Mouse (Mus musculus) midbrain, embryonic 15.5 days (tissue): ENCODE data around the gene Akr7a5. TPM values are rescaled to one million over a fixed set of nuclear protein-coding genes. Genes with fewer than 3 reads are reported as not detected.

Experiments used
- ATAC-seq: fragments of 200-750 bp; cut with Nextera tagmentation; replicated peaks from 2 replicates; pipeline ENCODE4 v1.8.0; 2017; ENCODE audit warnings: moderate TSS enrichment
- H3K27ac ChIP-seq: fragments of 300-500 bp; sonication (generic); 2 replicates; pipeline ENCODE4 v1.5.1; 2015; ENCODE audit warnings: mild to moderate bottlenecking, inconsistent platforms
- H3K27me3 ChIP-seq: fragments of 300-500 bp; sonication (generic); replicated peaks from 2 replicates; pipeline ENCODE4 v1.6.1; 2015; ENCODE audit warnings: inconsistent platforms
- H3K36me3 ChIP-seq: fragments of 300-500 bp; sonication (generic); replicated peaks from 2 replicates; pipeline ENCODE4 v1.6.1; 2015; ENCODE audit warnings: inconsistent platforms
- H3K4me1 ChIP-seq: fragments of 300-500 bp; sonication (generic); 2 replicates; pipeline ENCODE4 v1.6.1; 2015; ENCODE audit warnings: inconsistent platforms
- H3K4me2 ChIP-seq: fragments of 300-500 bp; sonication (generic); 2 replicates; pipeline ENCODE4 v1.6.1; 2015; ENCODE audit warnings: inconsistent platforms, mild to moderate bottlenecking, moderate library complexity
- H3K4me3 ChIP-seq: fragments of 300-500 bp; sonication (generic); 2 replicates; pipeline ENCODE4 v1.5.1; 2015; ENCODE audit warnings: mild to moderate bottlenecking, inconsistent platforms
- H3K9ac ChIP-seq: fragments of 300-500 bp; sonication (generic); 2 replicates; pipeline ENCODE4 v1.6.1; 2015; ENCODE audit warnings: mild to moderate bottlenecking, inconsistent platforms
- H3K9me3 ChIP-seq: fragments of 300-500 bp; sonication (generic); 2 replicates; pipeline ENCODE4 v1.6.1; 2016; ENCODE audit warnings: inconsistent platforms
- WGBS: fragments of 180-500 bp; shearing (Covaris S2); methylation state at CpG from one replicate; pipeline ENCODE4 v1.1.7; 2015; ENCODE audit warnings: mixed read lengths; 5-methylcytosine and 5-hydroxymethylcytosine counted together
- polyA plus RNA-seq: library from polyadenylated mRNA; unstranded; fragments of >200 nt; fragmentation: Nextera tagmentation; extraction: Ambion mirVana; gene quantifications from 2 replicates; pipeline ENCODE4 v1.2.1, GENCODE M21; 2015

Akr7a5 gene
- polyA plus RNA-seq, 1 experiment from 2014 or later = 68.5 TPM

DNA sequence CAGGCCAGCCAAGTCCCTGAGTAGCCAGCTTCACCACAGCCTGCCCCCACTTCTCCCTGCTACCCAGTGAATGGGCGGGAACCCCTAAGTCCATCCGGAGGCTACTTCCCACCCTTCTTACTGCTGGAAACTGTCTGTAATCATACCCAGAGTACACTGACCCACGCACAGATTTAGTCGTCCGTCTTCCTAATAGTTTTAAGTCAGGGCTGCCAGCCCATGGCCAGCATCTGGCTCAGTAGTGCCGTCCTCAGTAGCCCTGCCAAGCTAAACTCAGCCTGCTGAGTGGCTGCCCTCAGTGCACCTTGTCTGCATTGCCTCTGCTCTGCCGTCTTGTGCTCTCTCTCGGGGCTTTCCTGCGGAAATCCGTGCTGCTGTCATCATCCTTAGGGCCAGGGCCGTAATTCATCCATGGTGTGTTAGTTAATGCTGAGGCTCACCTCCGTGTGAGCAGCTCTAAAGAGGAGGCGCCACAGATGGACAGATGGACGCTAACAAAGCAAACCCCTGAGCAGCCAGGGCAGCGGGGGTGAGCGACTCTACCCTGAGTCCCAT is 28.7 kb upstream of the Akr7a5 start:
- WGBS = 93% methylated on average over 16 of the region's 16 CpGs
- Histone ChIP-seq H3K9ac (no peak overlapping the region), H3K4me3 (no peak overlapping the region), H3K36me3 (peaks cover 21% of the 10 kb centered on the region), H3K4me1 (no peaks in the 10 kb centered on the region), H3K4me2 (no peak overlapping the region), H3K27ac (no peak overlapping the region), H3K27me3 (no peaks in the 10 kb centered on the region), H3K9me3 (no peaks in the 10 kb centered on the region)
- ATAC-seq = no peak

DNA sequence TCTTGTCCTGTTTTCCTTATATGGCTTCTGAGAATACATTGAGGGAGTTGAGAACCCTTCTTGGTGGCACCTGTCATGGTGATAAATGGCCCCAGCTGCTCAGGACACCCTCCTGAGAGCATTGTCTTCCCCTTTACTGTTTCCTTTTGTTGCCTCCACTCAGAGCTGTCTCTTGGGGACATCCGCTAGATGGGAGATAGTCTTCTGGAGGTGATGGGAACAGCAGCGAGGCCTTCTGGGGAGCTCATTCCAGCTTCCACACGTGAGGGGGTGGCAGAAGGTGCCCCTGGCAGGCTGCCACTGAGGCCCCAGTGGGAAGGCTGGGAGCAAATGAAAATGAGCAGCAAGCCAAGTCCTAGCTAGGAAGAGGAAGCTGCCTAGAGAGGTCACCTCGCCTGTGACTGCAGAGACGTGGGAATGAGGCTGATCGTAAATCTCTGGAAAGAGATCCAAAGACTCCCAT is 27.6 kb upstream of the Akr7a5 start:
- H3K4me3 ChIP-seq = no peak overlapping the region
- WGBS = 75% methylated on average over 6 of the region's 6 CpGs
- no peak overlapping the region for H3K9ac ChIP-seq
- no peaks in the 10 kb centered on the region for H3K9me3 ChIP-seq
- no peaks in the 10 kb centered on the region for H3K27me3 ChIP-seq
- no peak overlapping the region for H3K27ac ChIP-seq
- ATAC-seq = no peak
- no peaks in the 10 kb centered on the region for H3K4me1 ChIP-seq
- H3K36me3 ChIP-seq = peaks cover 21% of the 10 kb centered on the region
- H3K4me2 ChIP-seq = no peak overlapping the region

DNA sequence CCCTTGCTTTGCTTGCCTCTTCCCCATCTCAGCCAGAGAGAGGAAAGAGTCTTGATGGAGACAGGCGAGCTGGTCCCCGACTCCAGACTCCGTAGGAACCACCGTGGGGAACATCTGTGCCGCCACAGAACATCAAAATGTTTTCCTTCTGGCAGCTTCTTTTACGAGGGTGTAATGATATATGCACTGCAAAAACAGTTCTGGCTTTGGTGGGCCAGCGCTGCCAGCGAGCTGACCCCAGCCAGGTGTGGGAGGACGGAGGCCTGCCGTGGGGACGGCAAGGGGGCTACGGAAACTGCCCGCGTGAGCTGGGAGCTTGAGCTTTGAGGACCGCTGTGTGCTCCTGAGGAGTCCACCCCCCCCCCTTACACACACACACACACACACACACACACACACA is 25.7 kb upstream of the Akr7a5 start:
- H3K36me3 ChIP-seq = peaks cover 20% of the 10 kb centered on the region
- H3K4me2 ChIP-seq = no peak overlapping the region
- no peaks in the 10 kb centered on the region for H3K27me3 ChIP-seq
- H3K4me1 ChIP-seq = no peaks in the 10 kb centered on the region
- 88% methylated on average over 15 of the region's 15 CpGs for WGBS
- no peak overlapping the region for H3K4me3 ChIP-seq
- no peak overlapping the region for H3K9ac ChIP-seq
- H3K27ac ChIP-seq = 0 out of 2 replicates have a peak overlapping the region, but pooled peaks have one; percentile 6
- no peak for ATAC-seq
- H3K9me3 ChIP-seq = no peaks in the 10 kb centered on the region

DNA sequence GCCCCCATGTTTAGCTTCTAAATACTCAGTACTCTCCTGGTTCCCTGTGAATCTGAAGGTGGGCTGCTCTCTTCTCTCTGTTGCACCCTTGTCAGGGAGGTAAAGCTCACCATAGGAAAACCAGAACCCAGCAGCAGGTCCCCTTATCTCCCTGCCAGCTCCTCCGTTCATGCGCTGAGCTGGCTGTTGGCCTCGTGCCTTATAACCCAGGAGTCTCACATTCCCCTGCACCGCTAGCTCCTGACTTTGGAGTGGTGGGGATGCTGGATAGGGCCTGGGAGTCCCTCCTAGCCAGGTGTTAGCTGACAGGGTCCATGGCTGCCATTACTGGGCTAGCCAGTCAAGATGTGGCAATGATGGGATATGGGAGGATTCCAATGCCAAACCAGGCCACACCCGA is 24.3 kb upstream of the Akr7a5 start:
- Histone ChIP-seq H3K9ac (no peak overlapping the region), H3K27ac (no peak overlapping the region), H3K36me3 (peaks cover 8% of the 10 kb centered on the region; the same call in 1 of the 2 replicates), H3K27me3 (no peaks in the 10 kb centered on the region), H3K4me3 (no peak overlapping the region), H3K4me1 (no peaks in the 10 kb centered on the region), H3K4me2 (no peak overlapping the region), H3K9me3 (no peaks in the 10 kb centered on the region)
- ATAC-seq = no peak
- 94% methylated on average over 5 of the region's 5 CpGs for WGBS

DNA sequence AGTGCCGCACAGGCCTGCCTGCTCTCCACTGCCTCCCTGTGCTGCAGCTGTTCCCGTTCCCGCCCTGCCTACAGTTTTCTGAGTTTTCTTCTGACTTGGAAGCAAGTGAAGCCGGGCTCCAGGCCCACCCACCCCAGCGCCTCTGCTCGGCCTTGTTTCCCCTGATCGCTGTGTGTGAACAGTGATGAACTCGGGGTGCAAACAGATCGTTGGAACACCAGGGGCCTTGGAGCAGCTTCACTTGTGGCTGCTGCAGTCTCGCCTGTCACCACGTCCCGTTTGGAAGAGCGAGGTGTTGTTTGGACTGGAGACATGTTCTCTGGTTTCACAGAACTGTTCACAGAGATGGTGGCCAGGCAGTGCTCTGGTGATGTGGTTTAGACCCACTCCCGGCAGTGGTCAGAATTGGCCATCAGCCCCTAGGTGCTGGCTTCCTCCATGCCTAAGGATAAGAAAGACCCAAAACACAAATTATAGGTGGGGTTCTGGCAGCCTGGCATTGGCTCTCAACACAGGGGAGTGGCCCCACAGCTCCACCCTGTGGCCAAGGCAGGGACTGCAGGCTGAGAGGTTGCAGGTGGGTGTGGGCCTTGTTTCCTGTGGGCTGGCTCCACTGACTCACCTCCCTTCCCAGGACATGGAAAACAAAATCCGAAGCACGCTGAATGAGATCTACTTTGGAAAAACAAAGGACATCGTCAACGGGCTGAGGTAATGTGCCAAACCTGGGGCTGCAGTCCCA is 23.3 kb upstream of the Akr7a5 start:
- H3K27ac ChIP-seq = no peak overlapping the region
- H3K4me1 ChIP-seq = no peaks in the 10 kb centered on the region
- no peak overlapping the region for H3K4me2 ChIP-seq
- H3K27me3 ChIP-seq = no peaks in the 10 kb centered on the region
- H3K4me3 ChIP-seq = no peak overlapping the region
- H3K9ac ChIP-seq = no peak overlapping the region
- ATAC-seq = no peak
- no peaks in the 10 kb centered on the region; the same call in 1 of the 2 replicates for H3K36me3 ChIP-seq
- 82% methylated on average over 18 of the region's 18 CpGs for WGBS
- H3K9me3 ChIP-seq = no peaks in the 10 kb centered on the region

DNA sequence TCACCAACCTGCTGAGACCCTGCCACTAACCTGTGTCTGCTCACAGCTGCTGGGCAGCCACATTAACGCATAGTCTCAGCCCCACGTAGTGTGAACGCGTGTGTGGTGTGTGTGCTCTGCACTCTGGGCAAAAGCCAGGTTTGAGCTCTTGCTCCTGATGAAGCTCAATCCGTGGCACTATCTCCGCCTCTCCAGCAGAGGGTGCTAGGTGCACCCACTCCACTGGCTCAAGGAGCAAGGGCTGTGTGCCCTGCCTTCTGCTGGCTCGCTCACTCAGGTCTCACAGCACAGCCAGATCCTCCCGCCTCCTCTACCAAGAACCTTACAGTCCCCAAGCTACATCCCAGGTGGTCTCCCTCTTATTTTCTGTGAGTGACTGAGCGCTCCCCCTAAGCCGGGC is 21.5 kb upstream of the Akr7a5 start:
- no peak for ATAC-seq

DNA sequence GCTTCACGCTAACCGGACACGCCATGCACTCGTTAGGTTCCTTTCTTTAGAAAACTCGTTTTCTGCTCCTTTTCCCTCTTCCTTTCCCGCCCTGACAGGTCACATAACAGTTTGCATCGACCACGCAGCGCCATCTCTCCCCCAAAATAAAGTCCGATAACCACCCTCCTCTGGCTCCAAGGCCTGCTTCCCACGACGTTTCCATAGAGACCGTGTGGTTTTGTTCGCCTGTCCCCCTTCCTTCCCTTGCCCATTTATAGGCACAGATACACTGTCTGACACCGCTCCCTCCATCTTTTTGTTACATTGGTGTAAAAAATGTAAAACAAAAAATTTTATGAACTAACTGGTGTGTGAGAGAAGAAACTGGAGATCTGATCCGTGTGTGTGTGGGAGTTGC is 19.4 kb upstream of the Akr7a5 start:
- H3K4me1 ChIP-seq = no peaks in the 10 kb centered on the region
- no peak overlapping the region for H3K27ac ChIP-seq
- no peaks in the 10 kb centered on the region for H3K9me3 ChIP-seq
- H3K4me3 ChIP-seq = no peak overlapping the region
- no peaks in the 10 kb centered on the region for H3K27me3 ChIP-seq
- no peaks in the 10 kb centered on the region; the same call in 1 of the 2 replicates for H3K36me3 ChIP-seq
- ATAC-seq = no peak
- no peak overlapping the region for H3K9ac ChIP-seq
- no peak overlapping the region for H3K4me2 ChIP-seq
- WGBS = 86% methylated on average over 16 of the region's 16 CpGs

More for the DNA sequence above, 21.5 kb upstream of the Akr7a5 start:
- Histone ChIP-seq H3K27me3 (no peaks in the 10 kb centered on the region), H3K9me3 (no peaks in the 10 kb centered on the region), H3K27ac (no peak overlapping the region), H3K4me2 (no peak overlapping the region), H3K4me1 (no peaks in the 10 kb centered on the region), H3K9ac (no peak overlapping the region), H3K4me3 (no peak overlapping the region), H3K36me3 (no peaks in the 10 kb centered on the region; the same call in 1 of the 2 replicates)
- WGBS = 66% methylated on average over 10 of the region's 10 CpGs

DNA sequence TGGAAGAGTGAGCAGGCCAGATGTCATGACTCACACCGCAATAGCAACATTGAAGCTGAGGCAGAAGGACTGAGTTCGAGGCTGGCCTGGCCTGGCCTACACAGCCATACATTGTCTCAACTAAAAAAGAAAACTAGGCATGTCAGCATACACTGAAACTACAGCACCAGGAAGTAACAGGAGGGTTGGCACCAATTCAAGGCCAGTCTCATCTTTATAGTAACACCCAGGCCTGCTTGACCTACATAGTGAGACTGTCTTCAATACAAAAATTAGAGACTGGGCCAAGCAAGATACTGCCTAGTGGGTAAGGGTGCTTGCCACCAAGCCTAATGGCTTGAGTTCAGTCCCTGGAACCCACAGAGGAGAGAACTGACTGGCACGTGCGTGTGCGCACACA is 18.5 kb upstream of the Akr7a5 start:
- Histone ChIP-seq H3K4me2 (no peak overlapping the region), H3K36me3 (no peaks in the 10 kb centered on the region; the same call in 1 of the 2 replicates), H3K4me1 (no peaks in the 10 kb centered on the region), H3K4me3 (no peak overlapping the region), H3K9me3 (no peaks in the 10 kb centered on the region), H3K27ac (no peak overlapping the region), H3K27me3 (no peaks in the 10 kb centered on the region), H3K9ac (no peak overlapping the region)
- no peak for ATAC-seq
- 94% methylated on average over 5 of the region's 5 CpGs for WGBS

DNA sequence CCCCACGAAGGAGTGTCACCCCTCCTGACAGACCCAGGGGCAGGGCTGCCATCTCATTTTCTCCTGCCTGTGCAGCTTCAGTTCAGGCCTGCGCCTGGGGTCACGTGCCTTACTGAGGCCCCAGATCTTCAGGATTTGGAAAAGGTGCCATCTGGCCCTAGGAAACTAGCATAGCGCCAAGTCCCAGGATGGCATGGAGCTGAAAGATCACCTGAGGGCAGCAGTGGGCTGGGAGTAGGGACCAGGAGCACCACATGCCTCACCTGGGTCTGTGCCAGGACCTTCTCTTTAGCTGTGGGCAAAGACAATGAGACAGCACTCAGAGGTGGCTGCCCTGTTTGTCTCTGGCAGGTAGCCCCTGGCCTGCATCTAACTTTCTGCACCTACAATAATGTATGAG is 13.0 kb upstream of the Akr7a5 start:
- 80% methylated on average over 4 of the region's 4 CpGs for WGBS

DNA sequence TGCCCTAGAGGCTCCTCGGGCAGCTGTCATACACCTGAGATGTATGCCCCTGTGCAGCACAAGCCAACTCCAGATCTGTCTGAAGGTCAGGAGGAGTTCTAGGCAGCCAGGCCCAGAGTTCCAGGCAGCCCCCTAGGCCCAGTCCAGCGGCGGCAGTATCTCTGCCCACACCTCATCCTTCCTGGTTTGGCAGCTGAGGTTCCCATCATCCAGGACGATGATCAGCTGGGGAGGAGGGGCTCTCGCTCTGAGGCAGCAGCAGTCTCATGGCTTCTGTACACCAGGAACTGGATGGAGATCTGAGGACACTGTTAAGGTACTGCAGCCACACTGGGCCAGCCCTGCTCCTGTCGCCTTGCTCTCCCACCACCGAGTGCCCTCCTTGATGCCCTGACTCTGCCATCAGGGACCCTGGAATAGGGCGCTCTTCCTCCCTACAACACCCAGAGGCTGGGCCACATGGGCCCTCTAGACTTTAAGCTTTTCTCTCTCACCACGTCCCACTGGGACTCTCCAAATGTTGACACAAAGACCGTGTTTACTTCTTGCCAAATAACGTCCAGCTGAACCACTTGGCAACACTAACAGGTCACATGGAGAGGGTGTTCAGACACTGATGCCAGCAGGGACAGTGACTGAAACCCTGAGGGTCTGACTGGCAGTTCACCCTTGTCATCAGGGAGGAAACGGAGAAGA is 11.7 kb upstream of the Akr7a5 start:
- Histone ChIP-seq H3K9ac (no peak overlapping the region), H3K27me3 (no peaks in the 10 kb centered on the region), H3K27ac (no peak overlapping the region), H3K4me1 (no peaks in the 10 kb centered on the region), H3K36me3 (0 out of 2 replicates have a peak, but pooled peaks cover 12% of the 10 kb centered on the region), H3K4me3 (no peak overlapping the region), H3K9me3 (no peaks in the 10 kb centered on the region), H3K4me2 (no peak overlapping the region)
- no peak for ATAC-seq
- WGBS = 86% methylated on average over 12 of the region's 12 CpGs

More for the DNA sequence above, 13.0 kb upstream of the Akr7a5 start:
- no peak overlapping the region for H3K9ac ChIP-seq
- no peaks in the 10 kb centered on the region for H3K4me1 ChIP-seq
- no peaks in the 10 kb centered on the region for H3K9me3 ChIP-seq
- no peaks in the 10 kb centered on the region for H3K27me3 ChIP-seq
- H3K4me2 ChIP-seq = no peak overlapping the region
- no peak overlapping the region for H3K4me3 ChIP-seq
- no peak overlapping the region for H3K27ac ChIP-seq
- 0 out of 2 replicates have a peak, but pooled peaks cover 12% of the 10 kb centered on the region for H3K36me3 ChIP-seq
- no peak for ATAC-seq

DNA sequence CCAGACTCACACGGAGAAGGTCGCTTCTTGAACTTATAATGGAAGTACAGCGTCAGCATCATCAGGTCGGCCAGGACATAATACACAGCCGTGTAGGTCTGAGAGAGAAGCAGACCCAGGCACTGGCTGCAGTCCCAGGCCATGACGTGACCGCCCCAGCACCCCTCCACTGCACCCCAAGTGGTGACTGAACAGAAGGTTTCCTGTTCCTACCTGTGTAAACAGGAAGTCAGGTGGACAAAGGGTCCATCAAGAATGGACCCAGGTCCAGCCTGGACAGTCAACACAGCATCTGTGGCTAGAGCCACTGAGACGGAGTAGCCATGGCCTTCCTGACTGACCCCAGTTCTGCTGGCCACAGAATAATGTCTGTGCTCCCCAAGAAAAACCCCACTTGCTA is 8.8 kb upstream of the Akr7a5 start:
- 94% methylated on average over 8 of the region's 8 CpGs for whole genome bisulfite sequencing
- Histone ChIP-seq H3K27ac (no peak overlapping the region), H3K36me3 (0 out of 2 replicates have a peak, but pooled peaks cover 12% of the 10 kb centered on the region), H3K9me3 (no peaks in the 10 kb centered on the region), H3K4me1 (no peaks in the 10 kb centered on the region), H3K4me3 (no peak overlapping the region), H3K27me3 (no peaks in the 10 kb centered on the region), H3K9ac (no peak overlapping the region), H3K4me2 (no peak overlapping the region)
- no peak for ATAC-seq

DNA sequence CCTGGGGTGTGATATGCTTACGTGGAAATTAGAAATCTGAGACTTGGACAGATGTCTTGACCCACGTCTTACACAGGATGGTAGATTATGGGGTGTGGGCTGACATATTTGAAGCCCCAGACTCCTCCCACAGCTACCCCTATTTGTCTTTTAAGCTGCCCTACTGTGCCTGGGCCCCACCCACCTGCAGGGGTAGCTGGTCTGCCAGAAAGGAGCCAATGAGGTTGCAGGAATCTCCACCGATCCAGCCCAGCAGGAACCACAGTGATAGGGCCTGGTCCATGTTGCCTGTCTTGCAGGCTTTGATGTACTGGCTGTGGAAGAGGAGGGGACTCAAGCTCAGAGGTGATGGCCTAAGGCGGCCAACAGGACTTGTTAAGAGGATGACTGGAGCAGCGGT is 8.3 kb upstream of the Akr7a5 start:
- Histone ChIP-seq H3K27ac (no peak overlapping the region), H3K4me1 (no peaks in the 10 kb centered on the region), H3K27me3 (no peaks in the 10 kb centered on the region), H3K36me3 (0 out of 2 replicates have a peak, but pooled peaks cover 12% of the 10 kb centered on the region), H3K4me2 (no peak overlapping the region), H3K4me3 (no peak overlapping the region), H3K9ac (no peak overlapping the region), H3K9me3 (no peaks in the 10 kb centered on the region)
- 72% methylated on average over 5 of the region's 5 CpGs for WGBS
- ATAC-seq = no peak
